Mouse (Mus musculus) C2C12 (cell line): ENCODE measurements around the gene Cmtm4.

Source experiments
- CTCF ChIP-seq: IDR thresholded peaks from one replicate; pipeline ENCODE4 v1.5.1; 2011; ENCODE audit not compliant: control insufficient read depth, insufficient read depth, insufficient read length
- USF1 ChIP-seq: IDR thresholded peaks from one replicate; pipeline ENCODE4 v1.6.1; 2011; ENCODE audit warnings: low read depth, mild to moderate bottlenecking, control low read depth, moderate library complexity

DNA sequence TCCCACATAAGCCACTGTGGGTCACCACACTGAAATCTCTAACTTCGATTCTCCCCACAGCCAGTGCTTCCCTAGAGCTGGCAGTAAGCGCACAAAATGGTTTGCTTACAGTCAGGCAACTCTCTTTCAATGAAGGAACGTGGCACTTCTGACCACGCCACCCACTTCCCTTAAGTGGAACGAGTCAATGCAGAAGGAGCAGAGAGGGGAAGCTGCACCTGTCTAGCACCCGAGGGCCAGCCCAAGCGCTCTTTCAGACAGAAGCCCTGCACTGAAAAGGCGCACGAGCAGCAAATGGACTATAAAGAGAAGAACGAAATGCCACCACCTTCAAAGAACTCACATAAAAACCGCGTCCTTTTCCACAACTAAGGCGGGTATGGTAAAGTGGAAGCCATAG is 32.1 kb upstream of the Cmtm4 start:
- TF ChIP-seq USF1 (no peak), CTCF (no peak)
